Mouse (Mus musculus): Measurements from ENCODE around the gene Babam2.
A peak's percentile ranks its signal among the peaks of the same experiment; 100 is the strongest.

The Babam2 gene

GRCm38 (mm10) chr5:32077139-32077538 lies 379.7 kb downstream of the Babam2 start:
- DNase-seq (ENCODE audit: low spot score in 2 of 2), result no peak

- DNase-seq (ENCODE audit: low spot score in 2 of 2), result no peak
Observed at GRCm38 (mm10) chr5:32078986-32079385, 381.5 kb downstream of the Babam2 start.

DNA sequence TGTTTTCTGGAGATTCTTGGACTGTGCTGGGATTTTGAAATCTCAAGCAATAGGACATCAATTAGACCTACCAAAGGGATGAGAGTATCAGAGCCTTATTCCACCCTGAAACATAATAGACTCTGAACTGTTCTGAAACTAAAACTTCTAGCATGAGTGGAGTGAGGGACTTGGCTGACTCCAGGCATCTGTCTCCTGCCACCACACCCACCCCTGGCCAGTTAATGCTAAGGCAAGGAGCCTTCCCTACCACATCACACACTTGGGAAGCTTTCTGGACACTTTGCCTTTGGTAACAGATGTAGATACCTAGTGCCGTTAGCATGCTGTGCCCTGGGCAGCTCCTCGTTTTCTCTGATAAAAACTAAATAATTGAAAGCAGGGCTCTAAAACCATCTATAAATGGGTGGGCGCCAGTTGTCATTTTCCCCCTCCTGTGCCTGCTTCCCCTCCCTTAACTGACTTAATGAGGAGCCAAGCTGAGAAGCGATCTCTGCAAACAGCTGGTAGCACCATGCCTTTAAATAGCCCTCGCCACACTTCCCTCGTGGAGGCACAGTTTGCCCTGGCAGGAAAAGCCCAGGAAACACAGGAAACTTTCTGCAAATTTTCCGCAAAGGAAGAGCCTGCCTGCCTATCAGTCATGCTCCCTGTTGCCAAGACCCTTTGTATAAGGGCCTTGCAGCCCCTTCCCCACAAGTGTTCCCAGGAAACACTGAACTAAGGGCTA lies 383.2 kb downstream of the Babam2 start:
- no peak for DNase-seq (ENCODE audit: low spot score in 2 of 2)

GRCm38 (mm10) chr5:32084401-32084804 lies 386.9 kb downstream of the Babam2 start:
- peak in 1 of 2 experiments; percentile 10 for DNase-seq (ENCODE audit: low spot score in 2 of 2)

DNA sequence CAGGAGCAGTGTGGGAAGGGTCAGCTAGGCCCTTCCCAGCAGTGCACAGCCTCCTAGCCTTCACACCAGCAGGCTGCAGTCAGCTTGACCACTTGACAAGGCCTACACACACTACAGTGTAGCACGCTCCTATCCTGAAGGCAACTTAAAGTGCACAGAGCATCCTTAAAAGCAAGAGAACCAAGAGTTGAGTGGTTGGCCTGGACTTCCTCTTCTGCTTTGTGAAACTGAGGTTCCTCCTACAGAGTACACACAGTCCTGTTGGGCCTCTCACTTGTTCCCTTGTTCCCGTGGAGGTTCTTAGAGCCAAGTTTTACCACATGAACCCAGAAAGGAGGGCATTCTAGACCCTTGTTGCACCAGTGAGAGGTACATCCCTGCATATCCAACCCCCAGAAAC lies 388.1 kb downstream of the Babam2 start:
- DNase-seq (ENCODE audit: low spot score in 2 of 2), result no peak

DNA sequence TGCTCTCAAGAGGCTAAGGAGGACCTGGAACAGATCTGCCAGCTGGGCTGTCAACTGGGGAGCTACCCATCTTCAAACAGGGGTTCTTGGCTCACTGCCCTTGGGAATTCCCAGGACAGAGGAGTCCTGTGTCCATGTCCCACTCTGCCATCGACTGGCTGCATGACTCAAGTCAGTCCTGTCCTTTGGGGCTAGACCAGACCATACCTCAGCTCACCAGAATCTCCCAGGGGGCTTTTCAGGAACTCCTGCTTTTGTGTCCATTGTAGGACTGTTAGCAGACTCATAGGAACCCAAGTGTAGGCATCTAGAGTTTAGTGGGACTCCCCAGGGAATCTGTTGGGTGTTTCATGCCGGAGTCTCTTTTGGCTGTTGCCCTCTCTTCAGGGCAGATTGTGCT lies 388.5 kb downstream of the Babam2 start:
- no peak for DNase-seq (ENCODE audit: low spot score in 2 of 2)

GRCm38 (mm10) chr5:32086526-32087090 lies 389.1 kb downstream of the Babam2 start:
- DNase-seq (ENCODE audit: low spot score in 2 of 2), result no peak

DNA sequence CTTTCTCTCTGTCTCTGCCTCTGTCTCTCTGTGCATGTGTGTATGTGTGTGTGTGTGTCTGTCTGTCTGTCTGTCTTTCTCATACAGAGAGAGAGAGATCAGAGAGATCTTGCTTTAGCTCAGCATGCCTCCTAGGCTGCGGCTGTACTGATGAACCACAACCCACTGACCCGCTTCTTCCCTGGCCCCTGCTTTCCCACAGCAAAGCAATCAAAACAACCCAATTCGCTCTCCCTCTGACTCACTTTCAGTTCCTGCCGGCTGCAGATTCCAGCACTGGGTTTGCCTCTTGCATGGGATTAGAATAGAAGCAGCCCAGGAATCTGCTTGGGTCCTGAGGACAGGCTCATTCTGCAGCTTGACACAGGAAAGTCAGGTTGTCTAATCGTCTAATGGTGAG lies 392.0 kb downstream of the Babam2 start:
- no peak for DNase-seq (ENCODE audit: low spot score in 2 of 2)

DNA sequence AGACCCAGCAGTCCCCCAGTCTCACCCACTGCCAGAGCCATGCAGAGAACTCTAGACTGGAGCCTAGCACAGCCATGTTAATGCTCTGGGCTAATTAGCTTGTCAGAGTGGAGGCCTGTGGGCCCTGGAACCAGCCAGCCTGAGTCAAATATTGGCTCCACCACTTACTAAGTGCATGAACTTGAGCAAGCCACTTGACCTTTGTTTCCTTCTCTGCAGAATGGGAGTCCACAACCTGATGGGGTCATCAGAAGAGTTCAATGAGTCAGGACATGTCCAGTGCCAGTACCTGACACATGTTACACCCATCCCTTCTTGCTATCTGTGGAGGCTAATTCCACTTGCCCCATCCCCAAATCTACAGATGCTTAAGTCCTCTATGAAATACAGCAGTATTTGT lies 394.8 kb downstream of the Babam2 start:
- no peak for DNase-seq (ENCODE audit: low spot score in 2 of 2)

DNA sequence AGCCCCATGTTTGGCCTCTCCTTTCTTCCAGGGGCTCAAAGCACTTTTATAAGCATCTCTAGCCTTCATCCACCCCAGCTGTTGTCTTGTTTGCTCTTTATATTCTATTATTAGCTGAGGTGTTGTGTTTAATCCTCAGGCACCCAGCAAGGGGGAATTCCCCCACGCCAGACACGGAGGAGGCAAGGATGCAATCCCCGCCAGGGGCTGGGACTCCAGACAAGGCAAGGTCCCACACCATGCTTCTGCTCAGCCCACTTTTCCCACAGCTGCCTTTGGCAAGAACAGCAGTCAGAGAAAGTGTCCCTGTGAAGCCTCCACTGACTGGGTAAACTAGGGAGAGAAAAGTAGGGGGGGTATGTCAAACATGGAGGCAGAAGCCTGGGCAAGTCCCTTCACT lies 401.2 kb downstream of the Babam2 start:
- no peak for DNase-seq (ENCODE audit: low spot score in 2 of 2)

DNA sequence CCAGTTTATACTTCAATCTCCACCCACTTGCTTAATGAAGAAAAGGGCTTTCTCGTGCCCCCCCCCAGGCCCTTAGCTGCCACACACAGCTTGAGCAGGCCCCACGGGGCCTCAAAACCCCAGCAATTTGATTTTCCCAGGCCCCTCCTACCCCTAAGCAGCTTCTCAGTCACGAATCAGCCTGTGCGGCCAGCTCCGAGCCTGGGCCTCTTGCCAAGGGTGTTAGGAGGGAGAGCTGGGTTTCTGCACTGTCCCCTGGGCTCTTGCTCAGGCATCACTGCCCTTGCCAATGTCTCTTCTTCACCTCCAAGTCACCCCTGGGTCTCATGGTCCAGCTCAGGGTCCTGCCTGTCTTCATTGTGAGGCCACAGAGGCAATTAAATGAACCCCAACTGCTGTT lies 405.0 kb downstream of the Babam2 start:
- peak in 1 of 2 experiments; percentile 53 for DNase-seq (ENCODE audit: low spot score in 2 of 2)

DNA sequence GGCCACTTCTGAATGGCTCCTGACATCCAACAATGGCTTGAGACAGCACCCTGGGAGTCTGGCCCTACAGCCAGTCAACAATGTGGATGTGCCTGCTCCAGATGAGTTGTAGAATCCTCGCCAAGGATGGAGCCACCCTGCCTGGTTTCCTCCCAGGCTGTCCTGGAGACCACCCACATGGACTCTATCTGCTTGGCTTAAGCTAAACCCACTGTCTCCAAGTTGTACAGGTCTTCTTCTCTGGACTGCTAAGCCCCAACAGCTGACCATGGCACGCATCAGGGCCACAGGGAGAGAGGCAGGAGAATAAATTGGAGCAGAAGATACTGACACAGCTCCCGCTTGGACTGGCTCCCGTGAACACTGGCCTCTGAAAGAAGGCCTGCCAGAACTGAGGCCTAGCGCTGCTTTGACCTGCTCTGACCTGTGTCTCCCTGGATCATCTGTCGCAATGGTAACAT lies 405.5 kb downstream of the Babam2 start:
- DNase-seq (ENCODE audit: low spot score in 2 of 2), result peak in 1 of 2 experiments; percentile 13

DNA sequence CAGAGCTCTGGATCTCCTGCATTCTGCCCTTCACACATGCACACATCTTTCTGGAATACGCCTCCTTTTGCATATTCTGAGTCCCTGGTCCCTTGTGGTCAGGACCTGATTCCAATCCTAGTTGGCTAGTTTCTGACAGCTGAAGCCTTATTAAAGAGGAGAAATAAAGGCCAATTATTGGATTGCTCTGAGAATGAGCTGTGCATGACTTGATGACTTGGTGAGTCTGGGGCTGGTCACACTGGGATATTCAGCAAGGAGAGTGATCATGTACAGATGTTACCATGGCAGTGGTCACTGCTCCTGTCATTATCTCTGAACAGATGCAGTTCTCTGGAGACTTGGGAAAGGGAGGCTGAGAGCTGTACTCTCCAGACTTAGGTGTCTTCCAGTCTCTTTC lies 406.1 kb downstream of the Babam2 start:
- no peak for DNase-seq (ENCODE audit: low spot score in 2 of 2)

DNA sequence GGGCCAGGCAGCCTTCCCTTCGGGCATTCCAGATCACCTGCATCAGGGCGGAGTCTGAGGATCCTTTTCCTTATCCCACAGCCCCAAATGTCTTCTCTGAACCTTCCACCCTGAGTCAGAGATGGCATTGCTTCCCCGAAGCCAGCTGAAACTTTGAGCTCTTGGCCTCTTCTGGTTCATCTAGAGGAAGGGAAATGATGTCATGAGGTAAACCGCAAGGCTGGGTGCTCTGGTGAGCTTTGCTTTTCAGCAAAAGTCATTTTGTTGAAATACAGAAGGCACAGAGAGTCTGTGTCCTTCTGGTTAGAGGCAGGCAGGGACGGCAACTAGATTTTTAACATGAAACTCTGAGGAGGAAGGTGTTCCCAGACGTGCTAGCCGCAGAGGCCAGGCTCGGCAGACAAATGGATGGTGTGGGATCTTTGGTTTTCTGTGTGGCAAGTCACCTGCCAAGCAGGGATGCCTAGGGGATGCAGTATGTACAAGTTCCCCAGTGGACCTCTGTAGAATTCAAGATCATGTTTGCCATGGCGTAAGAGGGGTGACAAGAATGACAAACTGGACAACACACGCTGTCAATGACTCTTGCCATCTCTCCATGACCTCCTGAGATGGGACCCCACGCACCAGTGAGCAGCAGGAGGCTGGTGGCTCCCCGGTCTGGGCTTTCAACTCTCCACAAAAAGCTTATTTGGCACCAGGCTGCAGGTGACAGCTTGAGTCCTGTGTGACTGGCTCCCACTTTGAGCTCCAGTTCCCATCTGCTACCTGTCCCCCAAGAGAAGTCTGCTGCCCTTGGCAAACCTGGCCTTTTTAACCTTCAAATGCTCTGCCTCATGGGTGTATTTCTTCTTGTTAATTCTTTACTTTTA lies 406.9 kb downstream of the Babam2 start:
- DNase-seq (ENCODE audit: low spot score in 2 of 2), result no peak

DNA sequence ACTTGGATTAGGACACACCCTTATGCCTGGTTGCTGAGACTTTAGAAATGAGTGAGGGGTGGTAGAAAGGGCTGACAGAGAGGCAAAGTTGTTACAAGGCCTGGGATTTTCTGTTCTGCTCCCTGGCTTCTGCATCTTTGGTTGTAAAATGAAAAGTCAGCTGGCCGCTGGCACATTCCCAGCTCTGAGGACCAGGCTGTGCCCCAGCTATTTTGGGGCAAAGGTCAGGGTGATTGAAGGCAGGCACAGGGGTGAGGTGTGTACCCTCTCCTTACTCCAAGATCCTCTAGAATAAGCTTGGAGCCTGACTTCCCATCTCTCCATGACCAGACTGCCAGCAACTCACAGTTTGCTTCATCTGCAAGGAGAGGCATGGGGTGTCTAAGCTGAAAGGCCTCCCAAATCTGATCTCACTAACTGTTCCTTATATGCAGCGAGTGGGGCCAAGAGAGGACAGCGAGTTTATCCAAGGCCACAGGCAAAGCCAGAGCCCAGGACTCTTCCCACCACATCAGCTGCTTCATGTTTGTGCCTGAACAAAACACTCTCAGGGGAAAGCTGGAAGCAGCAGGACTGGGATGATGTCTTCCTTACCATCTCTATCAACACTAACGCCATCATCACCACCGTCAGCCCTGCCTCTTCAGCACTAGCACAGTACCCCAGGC lies 409.1 kb downstream of the Babam2 start:
- no peak for DNase-seq (ENCODE audit: low spot score in 2 of 2)

DNA sequence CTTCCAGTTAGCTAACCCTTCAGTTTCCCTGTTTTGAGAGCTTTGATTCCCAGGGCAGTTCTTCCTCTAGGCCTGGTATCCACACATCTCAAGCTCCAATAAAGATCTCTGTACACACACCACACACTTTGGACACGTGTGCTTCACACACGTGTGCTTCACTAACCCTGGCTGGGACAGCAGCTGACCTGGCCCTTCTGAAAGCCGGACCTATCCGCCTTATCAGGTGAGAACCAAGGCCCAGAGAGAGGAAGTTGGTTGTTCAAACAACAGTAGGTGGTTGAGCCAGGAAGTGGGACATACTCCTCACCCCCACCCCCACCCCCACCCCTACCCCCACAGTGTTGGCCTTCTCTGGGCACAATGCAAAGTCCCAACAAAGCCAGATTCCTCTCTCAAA lies 413.2 kb downstream of the Babam2 start:
- DNase-seq (ENCODE audit: low spot score in 2 of 2), result no peak

DNA sequence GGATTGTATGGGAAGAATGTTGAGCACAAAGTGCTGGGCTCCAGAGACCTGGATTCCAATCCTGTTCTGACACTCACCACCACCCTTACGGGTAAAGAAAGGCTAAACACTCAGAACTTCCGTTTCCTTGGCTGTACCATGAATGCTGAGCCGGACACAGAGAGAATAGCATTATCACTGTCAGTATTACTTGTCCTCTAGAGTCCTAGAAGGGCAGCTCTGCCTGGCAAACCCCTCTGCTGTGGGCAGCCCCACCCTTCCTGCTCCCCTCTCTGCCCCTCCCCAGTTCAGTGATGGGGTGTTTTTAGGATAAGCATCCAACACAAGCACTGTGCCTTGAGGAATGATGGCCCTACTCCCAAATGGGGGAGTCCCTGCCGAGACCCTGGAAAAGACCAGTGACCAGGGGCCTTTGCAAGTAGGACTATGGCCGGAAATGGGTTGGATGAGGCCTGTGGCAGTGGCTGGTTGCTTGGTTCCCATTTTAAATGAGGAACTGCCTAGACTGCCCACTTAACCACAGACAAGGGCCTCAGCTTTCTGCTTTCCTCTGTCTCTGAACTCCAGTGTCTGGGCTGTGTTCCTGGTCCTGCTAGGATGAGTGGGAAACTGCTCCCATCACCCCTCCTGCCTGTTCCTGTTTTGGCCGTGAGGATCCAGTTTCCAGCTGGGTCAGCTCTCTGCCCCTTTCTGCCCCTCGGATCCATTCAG lies 414.9 kb downstream of the Babam2 start:
- no peak for DNase-seq (ENCODE audit: low spot score in 2 of 2)

DNA sequence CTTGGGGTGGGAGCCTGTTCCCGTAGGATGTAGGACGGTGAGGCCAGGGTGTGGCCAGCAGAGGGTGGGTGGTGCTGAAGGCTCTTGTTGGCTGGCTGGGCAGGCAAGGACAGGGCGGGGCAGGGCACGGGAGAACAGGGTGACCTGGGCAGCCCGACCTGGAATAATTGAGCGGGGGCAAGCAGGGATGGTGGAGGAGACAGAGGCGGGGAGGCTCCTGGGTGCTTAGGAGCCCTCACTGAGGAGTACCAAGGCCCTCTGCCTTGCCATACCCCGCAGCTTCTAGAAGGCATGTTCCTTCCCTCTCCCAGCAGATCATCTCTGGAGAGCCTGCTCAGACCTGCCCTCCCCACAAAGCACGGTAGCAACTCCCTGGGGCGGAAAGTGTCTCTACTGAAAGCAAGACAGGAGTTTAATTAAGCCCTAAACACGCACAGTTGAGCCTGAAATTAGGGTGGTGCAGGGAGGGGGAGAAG lies 423.5 kb downstream of the Babam2 start:
- DNase-seq (ENCODE audit: low spot score in 2 of 2), result no peak

- no peak for DNase-seq (ENCODE audit: low spot score in 2 of 2)
Observed at GRCm38 (mm10) chr5:32121936-32122335, 424.5 kb downstream of the Babam2 start.

- no peak for DNase-seq (ENCODE audit: low spot score in 2 of 2)
Observed at GRCm38 (mm10) chr5:32122363-32122762, 424.9 kb downstream of the Babam2 start.

- no peak for DNase-seq (ENCODE audit: low spot score in 2 of 2)
Observed at GRCm38 (mm10) chr5:32124957-32125356, 427.5 kb downstream of the Babam2 start.
